25 mouse cellular contexts compared by ENCODE assay signal in genomic region chr11:115595209-115595608, GRCm38 (mm10). TPM values are rescaled to one million over a fixed set of nuclear protein-coding genes. Genes with fewer than 3 reads are reported as not detected.
DNase-seq lines count a peak whose midpoint lies in the region; TF ChIP-seq lines count a peak whose summit lies in the region.
"Had no signal": no experiment of that assay in that cellular context is flagged by ENCODE, and none has a peak within 500 bp of the region (broad histone marks: within the 10 kb centered on the region; RNA-seq: fewer than 3 reads in every experiment).

No protein-coding gene starts in this region.

- no peak overlapping the region for H3K27ac ChIP-seq in gastrocnemius, adult 2 months
- H3K27ac ChIP-seq in left cerebral cortex, adult 2 months = no peak overlapping the region
- H3K27ac ChIP-seq: embryonic facial prominence, embryonic 13.5 days; forebrain, embryonic 10.5 days; forebrain, embryonic 15.5 days; hindbrain, embryonic 12.5 days; hindbrain, postnatal 0 days; intestine, embryonic 15.5 days; liver, embryonic 15.5 days; lung, embryonic 15.5 days; neural tube, embryonic 13.5 days; stomach, embryonic 15.5 days had no signal

- intact Hi-C loops in gastrocnemius, adult 2 months (cut with DNase I) = no loop called here
- intact Hi-C loops in left cerebral cortex, adult 2 months (cut with DNase I) = no loop called here
- intact Hi-C loops in left cerebral cortex, postnatal 10 days (cut with DNase I) = no loop called here

- DNase-seq in gastrocnemius, adult 2 months = no peak
- no peak for DNase-seq in gastrocnemius, postnatal 10 days
- no peak for DNase-seq in left cerebral cortex, adult 2 months (ENCODE audit: extremely low spot score in 1 of 2, low spot score in 2 of 2)
- no peak for DNase-seq in left cerebral cortex, postnatal 10 days (ENCODE audit: extremely low spot score in 1 of 2, low spot score in 2 of 2)
- DNase-seq in A20 (ENCODE audit: low read depth, low spot score) = peak; percentile 64
- peak; percentile 59 for DNase-seq in NIH3T3 (ENCODE audit: low read depth)
- no peak for DNase-seq in adrenal gland, adult (ENCODE audit: inconsistent age in 2 of 2, low spot score in 1 of 2)
- no peak for DNase-seq in layer of hippocampus, postnatal 10 days (ENCODE audit: low spot score in 2 of 2)
- DNase-seq: adrenal gland, postnatal 14 days; cerebellum, adult 11 months; cerebellum, adult 9-11 months; kidney, adult 9 months; layer of hippocampus, postnatal 36 days; right cerebral cortex, postnatal 14 days; thymus, postnatal 25 days had no signal

- peak; percentile 18; the same call in 1 of the 2 replicates for TF ChIP-seq CTCF in gastrocnemius, adult 2 months (IDR thresholded peaks at IDR 0.05)
- peak; percentile 23 for TF ChIP-seq CTCF in left cerebral cortex, adult 2 months (IDR thresholded peaks at IDR 0.05)

- no peak overlapping the region for H3K4me3 ChIP-seq in gastrocnemius, adult 2 months
- no peak overlapping the region for H3K4me3 ChIP-seq in left cerebral cortex, adult 2 months
- H3K4me3 ChIP-seq: embryonic facial prominence, embryonic 13.5 days; forebrain, embryonic 10.5 days; forebrain, embryonic 15.5 days; hindbrain, embryonic 12.5 days; intestine, embryonic 15.5 days; liver, embryonic 15.5 days; lung, embryonic 15.5 days; neural tube, embryonic 13.5 days; stomach, embryonic 15.5 days had no signal

RNA-seq across cellular contexts. Expression of gene Mrps7, which starts 8.5 kb away (rescaled TPM):
- total RNA-seq in gastrocnemius, adult 2 months (2021) = 10 to 100 TPM; 66.8 to 88.5 TPM
- 10 to 100 TPM; 61.1 to 71.6 TPM for total RNA-seq in gastrocnemius, postnatal 10 days (2021)
- 10 to 100 TPM; 51.5 to 51.7 TPM for total RNA-seq in left cerebral cortex, adult 2 months (2021)
- 10 to 100 TPM; 52.7 to 58.7 TPM for total RNA-seq in left cerebral cortex, postnatal 10 days (2021)
- total RNA-seq in layer of hippocampus, postnatal 10 days (2021) = 10 to 100 TPM; 50.2 to 54.2 TPM

RNA-seq across cellular contexts. Expression of gene Gga3, which starts 8.6 kb away (rescaled TPM):
- 10 to 100 TPM; 18.8 to 20.7 TPM for total RNA-seq in gastrocnemius, adult 2 months (2021)
- 10 to 100 TPM in 1 of 2 experiments, 1 to 10 TPM in 1; 9.3 to 21.6 TPM for total RNA-seq in gastrocnemius, postnatal 10 days (2021)
- 10 to 100 TPM; 83.9 to 95.1 TPM for total RNA-seq in left cerebral cortex, adult 2 months (2021)
- 10 to 100 TPM; 51.4 to 65.1 TPM for total RNA-seq in left cerebral cortex, postnatal 10 days (2021)
- total RNA-seq in layer of hippocampus, postnatal 10 days (2021) = 10 to 100 TPM; 48.1 to 49.1 TPM

RNA-seq across cellular contexts. Expression of gene Mif4gd, which starts 17.6 kb away (rescaled TPM):
- 10 to 100 TPM; 46.0 to 55.0 TPM for total RNA-seq in gastrocnemius, adult 2 months (2021)
- 10 to 100 TPM; 38.3 to 38.7 TPM for total RNA-seq in gastrocnemius, postnatal 10 days (2021)
- total RNA-seq in left cerebral cortex, adult 2 months (2021) = 10 to 100 TPM; 15.6 to 16.0 TPM
- total RNA-seq in left cerebral cortex, postnatal 10 days (2021) = 10 to 100 TPM; 14.4 to 14.6 TPM
- 10 to 100 TPM; 19.4 to 19.7 TPM for total RNA-seq in layer of hippocampus, postnatal 10 days (2021)

RNA-seq across cellular contexts. Expression of gene Nup85, which starts 31.0 kb away (rescaled TPM):
- 10 to 100 TPM; 17.2 to 18.6 TPM for total RNA-seq in gastrocnemius, adult 2 months (2021)
- 10 to 100 TPM; 23.5 to 33.2 TPM for total RNA-seq in gastrocnemius, postnatal 10 days (2021)
- 10 to 100 TPM; 48.3 to 52.7 TPM for total RNA-seq in left cerebral cortex, adult 2 months (2021)
- 10 to 100 TPM; 43.9 to 51.2 TPM for total RNA-seq in left cerebral cortex, postnatal 10 days (2021)
- total RNA-seq in layer of hippocampus, postnatal 10 days (2021) = 10 to 100 TPM; 48.9 to 56.3 TPM

RNA-seq across cellular contexts. Expression of gene Slc25a19, which starts 32.9 kb away (rescaled TPM):
- 10 to 100 TPM; 43.1 to 51.5 TPM for total RNA-seq in gastrocnemius, adult 2 months (2021)
- total RNA-seq in gastrocnemius, postnatal 10 days (2021) = 10 to 100 TPM; 39.7 to 40.0 TPM
- 10 to 100 TPM; 57.2 to 59.5 TPM for total RNA-seq in left cerebral cortex, adult 2 months (2021)
- total RNA-seq in left cerebral cortex, postnatal 10 days (2021) = 10 to 100 TPM; 55.0 to 59.7 TPM
- 10 to 100 TPM; 52.2 to 59.5 TPM for total RNA-seq in layer of hippocampus, postnatal 10 days (2021)

Comparison
In these comparisons a context has a peak if more than half of its experiments do, and no peak if none do; other contexts are left out.
1. DNase-seq: peak in A20 (single experiment) and NIH3T3 (single experiment); none in gastrocnemius, adult 2 months (single experiment), gastrocnemius, postnatal 10 days (single experiment), left cerebral cortex, adult 2 months (0 of 2), left cerebral cortex, postnatal 10 days (0 of 2), adrenal gland, adult (0 of 2) and layer of hippocampus, postnatal 10 days (0 of 2).